Mouse (Mus musculus): ENCODE data around the gene Pfn1. TPM values are rescaled to one million over a fixed set of nuclear protein-coding genes. Genes with fewer than 3 reads are reported as not detected.

Pfn1 gene
- total RNA-seq (2021): 100 to 1,000 TPM; 326 to 341 TPM
- long read RNA-seq, transcript Pfn1-201 (3 exons, 861 nt): major isoform, 201 of 207 reads
- long read RNA-seq, partial matches to known transcripts: 4 of 207 reads
- long read RNA-seq, other reads (novel, unspliced or antisense): 1 of 207 reads

DNA sequence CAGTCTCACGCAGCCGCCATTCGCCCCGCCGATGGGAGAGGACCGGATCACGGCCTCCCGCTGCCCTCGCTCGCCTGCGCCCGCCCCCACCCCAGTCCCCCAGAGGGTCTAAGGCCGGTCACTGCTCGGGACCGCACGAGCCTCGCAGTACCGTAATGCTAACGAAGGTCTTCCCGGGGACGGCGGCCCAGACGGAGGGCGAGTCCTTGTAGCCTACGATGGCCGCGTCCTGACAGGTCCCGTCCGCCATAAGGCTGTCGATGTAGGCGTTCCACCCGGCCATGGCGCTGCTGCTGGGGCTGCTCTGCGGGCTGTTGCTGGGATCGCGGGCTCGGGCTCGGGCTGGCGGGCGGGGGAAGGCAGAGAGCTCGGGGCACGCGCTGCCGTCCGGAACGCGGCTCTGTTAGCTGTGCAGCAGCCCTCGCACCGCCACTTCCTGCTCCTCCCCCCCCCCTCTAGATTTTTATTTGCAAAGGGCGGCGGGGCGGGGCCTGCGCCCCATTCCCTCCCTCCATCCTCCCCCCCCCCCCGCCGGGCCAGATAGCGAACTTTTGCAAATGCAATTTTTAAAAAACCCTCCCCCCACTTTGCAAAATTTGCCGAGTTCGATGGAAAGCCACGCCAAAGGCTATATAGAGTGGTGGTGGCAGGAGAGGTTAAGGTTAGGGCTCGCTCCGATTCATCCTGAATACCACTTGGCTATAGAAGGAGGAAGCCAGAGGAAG, at the start of gene Pfn1:
TSS of gene Pfn1 (minus strand) at position 447 of the 725 bp plus-strand sequence.
- peak; percentile 52 to 79 for DNase-seq (ENCODE audit: low spot score in 2 of 2)

DNA sequence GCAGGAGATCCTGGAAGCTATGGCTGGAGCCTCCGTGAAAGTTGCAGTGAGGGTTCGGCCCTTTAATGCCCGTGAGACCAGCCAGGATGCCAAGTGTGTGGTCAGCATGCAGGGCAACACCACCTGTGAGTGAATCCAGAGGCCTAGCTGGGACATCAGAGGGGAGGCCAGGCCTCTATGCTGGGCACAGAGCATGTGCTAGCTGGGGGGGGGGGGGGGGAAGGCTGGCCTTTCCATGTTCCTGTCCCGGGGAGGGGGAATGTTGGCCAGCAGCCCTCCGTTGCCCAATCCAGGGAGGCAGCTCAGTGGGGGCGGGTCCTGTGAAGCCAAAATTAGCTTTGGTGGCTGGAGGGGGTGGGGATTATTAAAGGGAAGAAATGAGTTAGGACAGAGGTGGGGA, 48.3 kb upstream of the Pfn1 start:
- DNase-seq (ENCODE audit: low spot score in 2 of 2): no peak

DNA sequence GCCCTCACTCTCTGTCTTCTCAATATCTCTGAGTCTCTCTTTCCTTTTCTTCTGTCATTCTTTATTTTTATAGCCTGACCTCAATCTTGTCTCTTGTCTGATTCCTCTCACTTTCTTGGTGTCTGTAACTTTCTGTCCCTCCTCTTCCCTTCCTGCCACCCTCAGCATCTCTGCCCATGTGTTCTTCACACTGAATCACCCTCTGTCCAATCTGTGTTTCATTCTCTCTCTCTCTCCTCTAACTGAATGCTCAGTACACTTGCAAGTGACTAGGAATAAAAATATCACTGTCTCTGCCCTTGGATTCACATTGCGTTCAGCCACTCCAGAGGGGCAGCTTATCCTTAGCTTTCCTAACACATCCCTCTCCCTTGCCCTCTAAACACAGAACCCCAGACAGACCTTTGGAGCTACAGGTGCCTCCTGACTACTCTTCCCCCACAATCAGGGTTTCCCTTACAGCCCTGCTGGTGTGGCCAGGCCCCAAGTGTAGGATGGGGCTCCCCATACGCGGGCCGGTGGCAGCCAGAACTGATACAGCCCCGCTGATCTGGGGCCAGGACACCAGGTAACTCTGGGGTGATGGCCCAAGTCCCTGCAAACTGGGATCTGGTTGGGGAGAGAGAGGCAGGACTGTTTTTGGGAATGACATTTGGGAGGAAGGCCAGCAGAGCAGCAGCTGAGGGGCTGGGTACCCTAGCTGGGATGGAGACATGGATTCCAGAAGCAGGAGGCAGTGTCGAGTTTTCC, 47.7 kb upstream of the Pfn1 start:
- no peak for DNase-seq (ENCODE audit: low spot score in 2 of 2)

DNA sequence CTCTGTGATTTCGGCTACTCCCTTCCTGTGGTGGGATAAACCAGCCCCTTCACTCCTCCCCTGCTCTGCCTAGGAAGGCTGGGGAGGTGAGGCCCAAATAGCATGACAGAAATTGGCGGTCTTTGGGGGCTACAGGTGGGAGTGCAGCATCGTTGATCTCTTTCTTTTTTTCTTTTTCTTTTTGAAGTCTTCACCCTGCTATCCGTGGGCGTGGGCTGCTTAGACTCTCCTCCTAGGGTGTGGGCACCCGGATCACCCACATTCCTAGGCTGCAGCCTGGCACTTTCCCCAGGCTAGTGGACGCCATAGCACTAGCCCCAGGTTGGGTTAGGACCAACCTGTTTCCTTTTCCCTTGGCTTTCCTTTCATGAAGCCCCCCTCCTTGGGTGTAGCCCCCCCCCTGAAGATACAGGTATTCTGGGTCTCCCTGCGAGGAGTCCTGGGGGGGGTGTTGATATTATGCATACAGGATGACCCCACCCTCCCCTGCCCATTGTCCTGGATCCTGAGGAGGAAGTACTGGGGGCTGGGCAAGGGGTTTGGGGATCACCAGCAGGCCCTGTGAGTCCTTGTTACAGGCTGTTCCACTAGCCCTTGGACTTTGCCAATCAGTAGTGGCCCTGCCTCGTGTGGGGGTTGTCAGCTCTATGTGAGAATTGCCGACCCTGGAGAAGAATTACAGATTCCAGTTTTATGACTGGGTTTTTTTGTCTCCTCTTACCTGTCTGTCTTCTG, 46.9 kb upstream of the Pfn1 start:
- no peak for DNase-seq (ENCODE audit: low spot score in 2 of 2)

DNA sequence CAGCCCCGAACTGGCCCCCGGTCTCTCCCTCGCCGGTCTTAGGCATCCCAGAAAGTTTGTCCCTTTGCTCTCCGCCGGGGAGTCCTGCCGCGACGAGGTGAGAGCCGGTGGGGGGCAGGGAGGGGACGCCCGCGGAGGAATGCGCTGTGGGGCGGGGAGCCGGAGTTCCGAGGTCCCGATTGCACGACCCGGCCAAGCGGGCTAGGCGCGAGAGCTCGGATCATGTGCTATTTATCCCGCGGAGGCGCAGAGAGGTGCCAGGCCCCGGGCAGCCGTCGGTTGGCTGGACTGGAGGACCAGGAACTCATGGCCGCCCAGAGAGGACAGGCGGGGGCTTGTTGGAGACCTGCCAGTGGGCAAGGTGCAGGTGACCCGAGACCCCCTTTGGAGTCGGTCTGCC, 46.2 kb upstream of the Pfn1 start:
- peak in 1 of 2 experiments; percentile 61 for DNase-seq (ENCODE audit: low spot score in 2 of 2)

DNA sequence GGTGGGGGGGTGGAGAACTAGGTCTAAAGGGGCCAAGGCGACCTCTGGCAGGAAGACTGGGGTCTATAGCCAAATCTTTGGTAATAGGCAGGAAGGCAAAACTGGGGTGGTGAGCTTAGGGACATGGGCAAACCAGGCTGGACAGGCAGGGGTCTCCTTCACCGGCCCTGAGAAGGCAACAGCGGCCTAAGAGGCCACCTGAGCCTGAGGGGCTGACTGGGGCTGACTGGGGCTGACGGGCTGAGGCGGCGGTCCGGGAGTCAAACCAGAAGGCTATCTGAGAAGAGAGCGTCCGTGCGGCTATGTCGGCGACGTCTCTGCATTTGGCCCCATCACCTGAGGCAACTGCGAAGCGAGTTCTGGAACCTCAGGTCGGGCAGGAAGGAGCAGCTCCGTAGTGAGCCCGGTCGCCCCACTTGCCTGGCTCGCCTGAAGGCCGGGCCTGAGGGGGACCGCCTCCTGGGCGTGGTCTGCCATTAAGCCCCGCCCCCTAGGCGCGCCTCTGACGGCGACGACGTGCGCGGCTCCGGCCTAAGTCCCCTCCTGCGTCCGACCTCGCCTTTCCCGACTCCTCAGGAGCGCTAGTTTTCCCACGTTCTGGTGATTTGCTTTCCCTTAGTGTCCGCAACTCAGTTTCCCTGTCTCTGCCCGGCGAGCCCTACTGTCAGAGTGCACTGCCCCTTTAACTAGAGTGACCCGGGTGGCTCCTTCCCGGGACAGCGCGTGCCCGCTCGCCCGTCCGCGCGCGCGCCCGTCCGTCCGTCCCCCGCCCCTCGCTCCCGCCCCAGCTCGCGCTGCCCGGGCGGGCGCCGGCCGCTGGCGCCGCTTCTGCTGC, 45.5 kb upstream of the Pfn1 start, which contains the start of the genes Inca1 and Kif1c:
TSS of gene Inca1 (minus strand) at position 434 of the 835 bp plus-strand sequence.
TSS of gene Kif1c (plus strand) at position 827 of the 835 bp plus-strand sequence.
- DNase-seq (ENCODE audit: low spot score in 2 of 2): peak; percentile 93 to 97

DNA sequence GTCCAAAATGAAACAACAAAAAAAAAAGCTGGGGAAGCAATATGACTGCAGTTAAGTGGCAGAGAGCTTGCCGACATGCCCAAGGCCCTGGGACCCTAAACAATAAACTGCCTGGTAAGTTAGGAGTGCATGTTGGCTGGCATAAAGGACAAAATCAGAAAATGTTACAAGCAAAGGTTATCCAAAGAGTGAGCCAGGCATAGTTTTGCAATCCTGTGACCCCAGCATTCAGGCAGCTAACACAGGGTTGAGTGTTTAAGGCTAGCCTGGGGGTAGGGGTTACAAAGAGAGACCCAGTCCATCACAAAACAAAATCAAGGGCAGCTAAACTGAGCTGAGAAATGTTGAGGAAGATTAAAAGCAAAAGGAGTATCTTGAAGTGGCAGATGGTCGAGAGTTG, 44.6 kb upstream of the Pfn1 start:
- DNase-seq (ENCODE audit: low spot score in 2 of 2): no peak

DNA sequence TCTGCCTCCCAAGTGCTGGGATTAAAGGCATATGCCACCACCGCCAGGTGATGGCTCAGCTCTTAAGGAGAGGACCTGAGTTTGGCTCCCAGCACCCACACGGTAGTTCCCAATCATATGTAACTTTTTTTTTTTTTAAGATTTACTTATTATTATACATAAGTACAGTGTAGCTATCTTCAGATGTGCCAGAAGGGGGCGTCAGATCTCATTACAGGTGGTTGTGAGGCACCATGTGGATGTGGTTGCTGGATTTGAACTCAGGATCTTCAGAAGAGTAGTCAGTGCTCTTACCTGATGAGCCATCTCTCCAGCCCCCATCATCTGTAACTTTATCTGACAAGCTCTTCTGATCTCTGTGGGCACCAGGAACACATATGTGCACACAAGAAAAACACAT, 42.9 kb upstream of the Pfn1 start:
- DNase-seq (ENCODE audit: low spot score in 2 of 2): no peak

DNA sequence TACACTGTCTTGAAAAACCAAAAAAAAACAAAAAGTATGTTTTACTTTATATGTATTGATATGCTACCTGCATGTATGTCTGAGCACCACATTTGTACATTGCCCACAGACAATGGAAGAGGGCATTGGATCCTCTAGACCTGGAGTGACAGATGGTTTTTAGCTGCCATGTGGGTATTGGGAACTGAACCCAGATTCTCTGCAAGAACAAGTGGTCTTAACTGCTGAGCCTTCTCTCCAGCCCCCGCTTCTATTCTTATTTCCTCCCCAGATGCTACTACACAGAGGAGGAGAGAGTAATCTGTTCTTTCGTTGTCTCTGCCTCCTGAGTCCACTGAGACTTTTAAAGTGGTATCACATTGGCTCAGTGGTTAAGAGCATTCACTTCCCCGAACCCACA, 39.1 kb upstream of the Pfn1 start:
- DNase-seq (ENCODE audit: low spot score in 2 of 2): peak; percentile 47 to 85

DNA sequence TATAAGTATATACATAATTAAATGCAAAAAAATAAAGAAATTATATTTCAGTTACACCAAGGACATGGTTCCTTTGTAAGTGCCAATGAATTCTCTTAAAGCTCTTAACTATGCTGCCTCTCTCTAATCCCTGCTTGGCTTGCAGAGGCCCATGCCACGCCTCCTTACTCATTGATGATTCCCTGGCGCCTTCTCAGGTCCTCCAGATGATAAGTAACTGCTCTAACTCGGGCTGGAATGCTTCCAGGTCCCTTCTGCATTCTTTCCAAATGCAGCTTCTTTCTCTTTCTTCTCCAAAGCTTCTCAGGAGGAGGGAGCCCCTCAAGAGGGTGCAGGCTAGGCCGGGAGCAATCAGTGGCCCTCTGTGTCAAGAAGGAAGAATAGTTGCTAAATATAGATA, 35.1 kb upstream of the Pfn1 start:
- no peak for DNase-seq (ENCODE audit: low spot score in 2 of 2)

DNA sequence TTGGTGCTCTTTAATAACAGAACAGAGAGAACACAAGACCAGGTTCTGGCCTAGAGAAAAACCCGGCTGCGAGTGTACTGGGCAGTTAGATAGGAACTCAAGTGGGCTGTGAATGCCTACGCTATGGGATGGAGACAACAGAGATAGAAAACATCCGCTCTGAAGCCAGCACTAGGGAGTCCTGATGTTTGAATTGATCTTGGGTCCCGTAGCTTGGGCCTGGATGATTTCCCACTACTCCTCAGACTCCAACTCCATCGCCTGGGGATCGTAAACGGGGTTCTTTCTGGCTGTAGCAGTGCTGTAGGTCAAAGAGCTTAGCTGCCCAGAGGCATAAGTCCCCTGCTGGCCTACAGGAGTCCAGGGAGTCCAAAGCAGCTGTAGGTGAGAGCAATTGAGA, 33.9 kb upstream of the Pfn1 start:
- no peak for DNase-seq (ENCODE audit: low spot score in 2 of 2)

DNA sequence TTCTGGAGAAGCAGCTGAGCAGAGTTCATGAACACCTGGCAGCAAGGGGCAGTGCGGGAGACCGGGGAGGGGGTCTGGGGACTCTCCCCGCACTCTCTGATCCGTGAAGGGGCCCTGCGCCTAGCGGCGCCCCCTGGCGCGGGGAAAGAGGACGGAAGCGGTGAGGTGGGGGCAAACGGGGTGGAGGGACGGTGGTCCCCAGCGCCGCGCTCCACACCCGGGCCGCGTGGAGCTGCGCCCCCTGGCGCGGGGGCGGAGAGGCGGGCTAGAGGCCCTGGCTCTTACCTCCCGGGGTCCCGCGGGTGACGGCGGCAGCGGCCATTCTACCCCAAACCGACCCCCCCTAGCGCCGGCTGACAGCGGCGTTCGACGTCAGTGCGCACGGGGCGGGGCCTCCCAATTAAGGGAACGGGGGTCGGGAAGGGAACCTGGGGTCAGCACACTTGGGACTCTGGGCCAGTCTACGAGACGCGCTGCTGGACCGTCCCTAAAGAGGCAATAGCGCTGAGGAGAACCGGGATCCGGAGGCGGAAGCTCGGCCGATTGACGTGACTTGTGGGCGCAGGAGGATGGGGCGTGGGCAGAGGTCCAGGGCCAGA, 33.3 kb upstream of the Pfn1 start, which contains the start of gene Camta2:
TSS of gene Camta2 (minus strand) at position 505 of the 599 bp plus-strand sequence.
- DNase-seq (ENCODE audit: low spot score in 2 of 2): peak; percentile 76 to 86

DNA sequence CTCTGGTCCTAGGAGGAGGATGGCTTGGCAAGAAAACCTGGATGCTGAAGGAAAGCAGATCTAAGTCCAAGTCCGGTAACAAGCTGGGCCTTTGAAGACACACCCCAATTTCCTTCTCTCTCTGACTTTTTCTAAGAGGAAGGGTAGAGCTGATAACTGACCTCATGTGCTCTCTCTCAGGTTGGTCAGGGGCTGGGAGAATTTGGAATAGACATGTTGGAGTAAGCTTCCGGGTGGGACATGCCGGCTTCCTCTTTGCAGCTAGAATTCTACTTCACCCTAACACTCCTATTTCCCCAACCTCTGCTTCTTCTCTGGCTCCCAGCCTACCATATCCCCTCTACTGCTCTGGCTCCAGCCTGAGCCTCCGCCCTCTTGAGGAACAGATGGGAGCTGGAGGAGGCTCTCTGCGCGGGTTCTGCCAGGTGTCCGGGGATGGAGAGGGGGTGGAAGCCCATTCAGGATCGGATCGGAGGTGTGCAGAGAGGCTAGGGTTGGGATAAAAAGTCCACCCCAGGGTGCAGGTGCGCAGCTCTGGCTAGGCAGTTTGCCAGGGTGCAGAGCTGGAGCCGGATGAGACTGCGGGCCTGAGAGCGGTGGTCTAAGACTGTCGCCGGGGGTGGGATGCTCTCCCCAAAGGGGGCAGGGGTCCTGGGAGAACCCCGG, 32.6 kb upstream of the Pfn1 start:
- peak; percentile 64 to 80 for DNase-seq (ENCODE audit: low spot score in 2 of 2)

DNA sequence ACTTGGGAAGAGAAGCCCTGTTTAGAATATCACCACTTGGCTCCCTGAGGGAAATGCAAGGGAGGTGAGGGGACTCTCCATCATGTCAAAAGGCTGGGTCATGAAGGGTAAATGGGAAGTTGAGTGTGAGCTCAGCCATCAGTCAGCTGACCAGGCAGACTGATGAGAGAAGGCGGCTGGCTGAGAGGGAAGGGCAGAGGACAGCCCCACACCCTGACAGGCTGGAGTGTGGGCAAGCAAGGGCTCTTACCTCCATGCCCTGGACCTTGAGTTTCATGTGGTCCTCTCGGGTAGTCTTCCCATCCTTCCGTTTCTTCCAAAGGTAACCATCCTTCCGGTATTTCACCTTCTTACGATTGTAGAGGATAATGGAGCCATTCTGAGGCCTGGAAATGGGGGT, 29.2 kb upstream of the Pfn1 start:
- DNase-seq (ENCODE audit: low spot score in 2 of 2): no peak

DNA sequence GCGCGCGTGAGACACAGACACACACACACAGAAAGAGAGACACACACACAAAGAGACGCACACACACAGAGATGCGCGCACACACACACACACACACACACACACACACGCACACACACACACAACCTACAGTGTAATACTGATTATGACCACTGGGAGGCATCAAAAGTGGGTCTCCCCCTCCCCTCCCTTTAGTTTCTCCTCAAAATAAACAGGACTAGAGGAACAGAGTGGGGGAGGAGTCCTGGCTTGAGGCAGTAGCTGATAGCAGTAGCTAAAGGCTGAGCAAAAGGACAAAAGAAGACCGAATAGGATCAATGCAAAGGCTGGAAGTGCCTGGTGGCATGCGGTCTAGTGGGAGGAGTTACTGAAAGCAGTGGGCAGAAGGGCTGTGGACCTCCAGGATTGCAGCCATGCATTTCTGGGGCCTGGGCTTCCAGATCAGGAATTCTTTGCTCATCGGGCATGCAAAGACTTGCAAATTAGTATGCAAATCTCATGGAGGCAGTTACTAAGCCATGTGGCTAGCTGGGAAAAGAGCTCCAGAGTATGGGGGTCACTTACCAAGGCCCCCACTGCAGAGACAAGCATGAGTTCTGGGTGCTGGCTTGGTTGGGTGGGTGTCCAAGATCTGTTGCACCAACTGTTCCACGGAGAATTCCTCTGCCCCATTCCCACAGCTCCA, 27.6 kb upstream of the Pfn1 start:
- peak in 1 of 2 experiments; percentile 69 for DNase-seq (ENCODE audit: low spot score in 2 of 2)

DNA sequence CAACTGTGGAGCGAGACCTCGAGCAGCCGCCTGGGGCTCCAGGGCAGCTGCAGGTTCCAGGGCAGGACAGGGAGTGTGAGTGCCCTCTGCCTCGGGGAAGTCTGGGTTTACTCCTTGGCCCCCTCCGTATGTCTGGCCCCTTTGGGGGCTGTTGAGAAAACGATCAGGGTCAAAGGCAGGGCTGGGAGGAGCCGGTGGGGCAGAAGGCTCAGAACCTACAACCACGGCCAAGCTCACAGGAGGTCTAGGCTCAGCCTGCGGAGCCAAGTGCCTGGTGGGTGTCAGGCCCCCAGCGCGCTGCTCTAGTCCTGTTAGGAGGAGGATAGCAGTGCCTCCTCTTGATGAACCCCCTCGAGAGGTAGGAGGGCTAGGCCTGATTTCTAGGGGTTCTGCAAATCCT, 26.7 kb upstream of the Pfn1 start:
- DNase-seq (ENCODE audit: low spot score in 2 of 2): no peak

DNA sequence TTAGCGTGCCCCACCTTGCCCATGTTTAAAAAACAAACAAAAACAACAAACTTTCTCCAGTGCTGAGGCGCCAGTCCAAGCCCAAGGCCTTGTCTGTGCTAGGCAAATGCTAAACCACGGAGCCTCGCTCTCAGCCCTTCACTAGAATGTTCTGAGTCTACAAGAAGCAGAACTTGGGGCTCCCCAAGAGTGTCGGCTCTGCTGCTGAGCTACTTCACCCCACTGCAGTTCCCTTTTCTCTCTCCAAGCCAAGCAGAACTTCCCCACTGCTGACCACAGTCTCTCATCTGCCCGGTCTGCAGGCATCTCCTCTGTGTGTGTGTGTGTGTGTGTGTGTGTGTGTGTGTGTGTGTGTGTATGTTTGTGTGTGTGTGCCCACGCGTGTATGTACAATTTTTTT, 25.4 kb upstream of the Pfn1 start:
- DNase-seq (ENCODE audit: low spot score in 2 of 2): no peak

DNA sequence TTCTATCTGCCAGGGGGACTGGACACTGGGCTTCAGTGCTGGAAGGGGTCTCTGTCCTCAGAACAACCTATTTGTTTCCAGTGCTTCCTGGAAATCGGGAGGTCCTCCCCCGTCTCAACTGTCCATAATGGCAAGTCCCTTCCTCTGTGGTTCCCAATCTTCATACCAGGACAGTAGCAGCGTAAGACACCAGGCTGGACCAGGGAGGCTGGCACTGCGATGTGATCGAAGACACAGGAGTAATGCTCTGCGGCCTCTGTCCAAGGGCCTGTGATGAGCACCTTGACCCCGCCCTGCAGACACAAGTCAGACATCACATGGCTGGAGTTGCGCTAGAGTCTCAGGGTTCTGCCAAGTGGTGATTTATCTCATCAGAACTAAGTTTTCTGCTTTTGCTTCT, 24.9 kb upstream of the Pfn1 start:
- no peak for DNase-seq (ENCODE audit: low spot score in 2 of 2)

DNA sequence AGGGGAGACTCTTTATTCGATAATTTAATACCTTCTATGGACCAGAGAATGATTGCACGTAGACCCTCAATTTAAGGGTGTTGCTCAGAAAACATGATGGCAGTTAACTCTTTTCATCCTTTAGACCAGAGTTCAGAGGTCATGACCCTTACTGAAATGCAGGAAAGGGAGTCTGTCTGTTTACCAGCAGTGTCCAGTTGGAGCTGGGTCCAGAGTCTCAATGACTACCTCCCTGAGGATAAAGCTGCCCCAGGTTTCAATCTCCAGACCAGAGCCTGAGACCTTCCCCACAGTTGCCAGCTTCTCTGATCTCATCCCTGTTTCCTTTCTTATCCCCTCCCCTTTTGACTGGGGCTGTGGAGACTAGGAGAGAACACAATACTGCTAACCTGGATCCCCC, 24.1 kb upstream of the Pfn1 start:
- no peak for DNase-seq (ENCODE audit: low spot score in 2 of 2)

Data from layer of hippocampus, adult 18-20 months (tissue).